Mouse (Mus musculus): ENCODE measurements at regions not wholly inside any gene's neighbourhood (a gene's known extent, or its start where the extent isn't known, plus 50 kb on each side); places are given as distances from the start of the nearest gene placed in this dataset.

DNA sequence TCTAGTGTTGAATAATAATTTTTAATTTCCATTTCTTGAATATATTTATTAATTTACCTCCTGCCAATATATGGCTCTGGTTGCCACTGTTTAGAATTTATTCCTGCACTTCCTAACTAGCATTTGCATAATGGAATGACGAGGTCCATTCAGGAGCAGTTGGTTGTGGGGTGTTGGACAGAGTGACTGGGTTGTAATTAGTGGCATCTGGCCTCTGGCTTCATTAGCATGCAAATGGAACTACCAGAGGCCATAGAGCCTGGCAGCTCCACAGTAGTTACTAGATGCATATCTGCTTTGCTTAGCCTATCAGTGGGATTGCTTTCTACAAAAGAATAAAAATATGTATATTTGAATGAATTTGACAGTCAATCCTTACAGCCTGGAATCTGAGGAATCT lies 1099.6 kb upstream of the Cdh8 start:
- no peaks in the 10 kb centered on the region for H3K9me3 ChIP-seq
- no peak overlapping the region for H3K9ac ChIP-seq
- 6% methylated on average over 1 of the region's 1 CpGs for WGBS
- peak; percentile 91 for ATAC-seq (ENCODE audit: low FRiP score, low read depth)
- no peak overlapping the region for H3K4me2 ChIP-seq
- no peaks in the 10 kb centered on the region for H3K36me3 ChIP-seq
- no peak overlapping the region for H3K27ac ChIP-seq (replicated peaks)
- H3K4me3 ChIP-seq, result no peak overlapping the region
- no peaks in the 10 kb centered on the region for H3K27me3 ChIP-seq
- no peaks in the 10 kb centered on the region for H3K4me1 ChIP-seq (replicated peaks)

DNA sequence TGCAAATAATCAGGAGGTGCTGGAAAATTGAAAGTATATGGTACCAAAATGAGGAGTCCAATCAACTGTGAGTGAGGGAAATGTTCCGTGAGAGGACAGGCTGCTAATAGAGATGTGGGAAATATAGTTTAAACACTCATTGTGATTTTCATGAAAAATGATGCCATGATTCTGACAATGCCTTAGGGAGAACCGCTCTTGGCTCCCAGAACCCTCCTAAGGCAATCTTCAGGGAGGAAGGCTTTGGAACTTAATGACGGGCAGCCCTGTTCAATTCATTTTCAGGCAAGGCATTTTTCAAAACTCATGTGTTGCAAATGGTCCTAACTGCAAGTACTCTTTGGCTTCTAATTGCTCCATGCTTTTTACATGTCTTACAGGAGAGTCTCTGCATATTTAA lies 1098.9 kb upstream of the Cdh8 start:
- Histone ChIP-seq H3K9ac (no peak overlapping the region), H3K4me1 (replicated peaks) (no peaks in the 10 kb centered on the region), H3K27me3 (no peaks in the 10 kb centered on the region), H3K4me3 (no peak overlapping the region), H3K27ac (replicated peaks) (no peak overlapping the region), H3K36me3 (no peaks in the 10 kb centered on the region), H3K9me3 (no peaks in the 10 kb centered on the region), H3K4me2 (no peak overlapping the region)
- 35% methylated on average over 3 of the region's 3 CpGs for WGBS
- ATAC-seq (ENCODE audit: low FRiP score, low read depth), result peak; percentile 48; the same call in 1 of the 2 replicates

DNA sequence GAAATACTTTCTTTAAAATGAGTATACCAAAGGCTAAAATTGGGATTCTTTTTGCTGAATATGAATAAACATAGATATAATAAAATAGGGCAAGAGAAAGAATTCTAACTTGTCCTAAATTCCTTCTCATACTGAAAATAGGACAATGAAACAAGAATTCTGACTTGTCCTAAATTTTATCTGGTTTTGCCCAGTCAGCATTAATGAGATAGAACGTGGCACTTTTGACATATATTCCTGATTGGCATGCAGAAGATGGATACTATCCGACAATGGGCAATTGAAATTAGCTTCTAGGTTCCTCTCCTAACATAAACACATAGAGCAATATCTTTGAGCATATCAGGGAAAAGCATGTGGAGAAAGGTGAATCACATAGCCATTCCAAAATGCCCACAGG lies 1090.2 kb upstream of the Cdh8 start:
- H3K4me2 ChIP-seq, result no peak overlapping the region
- no peaks in the 10 kb centered on the region for H3K4me1 ChIP-seq (replicated peaks)
- no peaks in the 10 kb centered on the region for H3K9me3 ChIP-seq
- ATAC-seq (ENCODE audit: low FRiP score, low read depth), result no peak
- H3K27me3 ChIP-seq, result no peaks in the 10 kb centered on the region
- WGBS, result 87% methylated on average over 2 of the region's 2 CpGs
- H3K36me3 ChIP-seq, result no peaks in the 10 kb centered on the region
- no peak overlapping the region for H3K9ac ChIP-seq
- no peak overlapping the region for H3K27ac ChIP-seq (replicated peaks)
- H3K4me3 ChIP-seq, result no peak overlapping the region

DNA sequence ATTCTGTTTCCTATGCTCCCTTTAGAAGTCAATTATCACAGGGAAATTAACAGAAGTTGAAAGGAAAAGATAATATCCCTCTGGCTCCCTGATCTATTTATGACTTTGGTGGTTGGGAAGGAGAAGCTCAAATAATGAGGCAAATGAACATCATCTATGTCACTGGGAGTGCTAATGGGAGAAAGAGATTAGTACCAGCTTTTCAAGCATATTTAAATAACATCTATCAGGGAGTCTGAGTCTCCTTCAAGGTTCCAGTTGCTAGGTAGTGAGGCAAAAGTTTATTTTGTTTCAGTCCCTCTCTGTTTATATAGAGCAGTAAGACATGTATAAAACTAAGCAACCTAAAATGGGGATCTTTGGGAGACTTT lies 1084.1 kb upstream of the Cdh8 start:
- Histone ChIP-seq H3K36me3 (no peaks in the 10 kb centered on the region), H3K9me3 (no peaks in the 10 kb centered on the region), H3K27me3 (no peaks in the 10 kb centered on the region), H3K4me3 (no peak overlapping the region), H3K4me1 (replicated peaks) (peaks cover 4% of the 10 kb centered on the region; the same call in 1 of the 2 replicates), H3K4me2 (no peak overlapping the region), H3K9ac (no peak overlapping the region), H3K27ac (replicated peaks) (no peak overlapping the region)
- no peak for ATAC-seq (ENCODE audit: low FRiP score, low read depth)

- no peak overlapping the region; the same call in 1 of the 2 replicates for H3K27ac ChIP-seq (replicated peaks)
- no peaks in the 10 kb centered on the region for H3K36me3 ChIP-seq
- peak; percentile 48; the same call in 1 of the 2 replicates for ATAC-seq (ENCODE audit: low FRiP score, low read depth)
- WGBS, result 18% methylated on average over 6 of the region's 6 CpGs
- no peaks in the 10 kb centered on the region for H3K9me3 ChIP-seq
- H3K9ac ChIP-seq, result no peak overlapping the region
- H3K27me3 ChIP-seq, result no peaks in the 10 kb centered on the region
- peaks cover 4% of the 10 kb centered on the region; the same call in 1 of the 2 replicates for H3K4me1 ChIP-seq (replicated peaks)
- H3K4me2 ChIP-seq, result no peak overlapping the region
- no peak overlapping the region for H3K4me3 ChIP-seq
Observed at GRCm38 (mm10) chr8:100499614-100500341, 1083.5 kb upstream of the Cdh8 start.

- Histone ChIP-seq H3K9ac (no peak overlapping the region), H3K4me2 (no peak overlapping the region), H3K36me3 (no peaks in the 10 kb centered on the region), H3K27me3 (no peaks in the 10 kb centered on the region), H3K9me3 (no peaks in the 10 kb centered on the region), H3K27ac (replicated peaks) (no peak overlapping the region), H3K4me3 (no peak overlapping the region), H3K4me1 (replicated peaks) (no peaks in the 10 kb centered on the region)
- ATAC-seq (ENCODE audit: low FRiP score, low read depth), result no peak
- WGBS, result 55% methylated on average over 3 of the region's 3 CpGs
Observed at GRCm38 (mm10) chr8:100494445-100494844, 1078.2 kb upstream of the Cdh8 start.

DNA sequence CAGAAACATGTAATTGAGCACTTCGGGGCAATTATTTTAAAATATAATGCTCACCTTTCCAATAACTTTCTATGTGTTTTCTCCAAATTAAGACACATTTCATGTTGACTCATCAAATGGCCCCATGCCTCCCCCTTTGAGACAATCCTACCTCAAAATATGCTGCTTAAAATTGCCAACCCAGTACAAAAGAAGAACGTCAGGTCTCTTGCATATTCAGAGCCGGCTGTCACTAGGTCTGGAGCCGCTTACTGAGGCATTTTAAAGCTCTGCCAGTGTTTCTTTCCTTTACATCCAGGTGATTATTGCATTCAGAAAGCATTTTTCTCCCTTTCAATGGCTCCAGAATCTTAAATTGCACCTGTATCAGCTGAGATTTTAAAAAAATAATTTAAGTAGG lies 1059.7 kb upstream of the Cdh8 start:
- H3K4me1 ChIP-seq (replicated peaks), result no peaks in the 10 kb centered on the region
- ATAC-seq (ENCODE audit: low FRiP score, low read depth), result no peak

GRCm38 (mm10) chr8:100451231-100451630 lies 1035.0 kb upstream of the Cdh8 start:
- no peak overlapping the region for H3K4me3 ChIP-seq
- no peaks in the 10 kb centered on the region for H3K4me1 ChIP-seq (replicated peaks)
- H3K27ac ChIP-seq (replicated peaks), result no peak overlapping the region
- WGBS, result 46% methylated on average over 2 of the region's 2 CpGs
- ATAC-seq (ENCODE audit: low FRiP score, low read depth), result no peak
- H3K9me3 ChIP-seq, result no peaks in the 10 kb centered on the region
- H3K9ac ChIP-seq, result no peak overlapping the region
- H3K4me2 ChIP-seq, result no peak overlapping the region
- no peaks in the 10 kb centered on the region for H3K36me3 ChIP-seq
- H3K27me3 ChIP-seq, result no peaks in the 10 kb centered on the region

More for the DNA sequence above, 1059.7 kb upstream of the Cdh8 start:
- H3K27ac ChIP-seq (replicated peaks), result no peak overlapping the region
- WGBS, result 81% methylated on average over 4 of the region's 4 CpGs
- H3K4me2 ChIP-seq, result no peak overlapping the region
- H3K4me3 ChIP-seq, result no peak overlapping the region
- H3K9ac ChIP-seq, result no peak overlapping the region
- H3K36me3 ChIP-seq, result no peaks in the 10 kb centered on the region
- H3K9me3 ChIP-seq, result no peaks in the 10 kb centered on the region
- no peaks in the 10 kb centered on the region for H3K27me3 ChIP-seq

DNA sequence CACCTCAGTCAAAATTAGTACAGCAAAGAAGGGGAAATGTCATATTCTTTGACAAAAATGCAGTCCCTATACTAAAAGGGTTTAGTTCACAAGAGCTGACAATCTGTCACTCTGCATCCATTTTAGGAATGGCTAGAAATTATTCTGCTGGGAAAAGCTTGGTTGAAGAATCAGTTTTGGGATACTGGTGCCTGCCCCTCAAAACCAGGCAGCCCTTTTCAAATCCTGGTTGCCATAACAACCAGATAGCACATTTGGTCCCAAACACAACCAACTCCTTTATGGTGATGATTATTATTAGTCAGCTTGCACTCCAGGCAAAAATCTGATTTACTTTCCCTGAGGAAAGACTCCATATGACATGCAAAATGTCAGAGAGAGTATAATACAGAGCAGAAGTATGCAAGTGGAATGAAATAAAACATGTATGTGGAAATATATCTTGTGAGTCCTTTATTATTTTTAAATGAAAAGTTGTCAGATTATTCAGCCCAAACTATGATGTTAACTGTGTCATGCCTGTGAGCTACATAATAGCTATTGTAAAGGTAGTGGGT lies 1034.2 kb upstream of the Cdh8 start:
- Histone ChIP-seq H3K4me1 (replicated peaks) (no peaks in the 10 kb centered on the region), H3K9ac (no peak overlapping the region), H3K4me2 (no peak overlapping the region), H3K9me3 (no peaks in the 10 kb centered on the region), H3K4me3 (no peak overlapping the region), H3K27me3 (no peaks in the 10 kb centered on the region), H3K36me3 (no peaks in the 10 kb centered on the region), H3K27ac (replicated peaks) (no peak overlapping the region)
- ATAC-seq (ENCODE audit: low FRiP score, low read depth), result no peak

GRCm38 (mm10) chr8:100446677-100447350 lies 1030.5 kb upstream of the Cdh8 start:
- Histone ChIP-seq H3K4me2 (no peak overlapping the region), H3K27ac (replicated peaks) (no peak overlapping the region), H3K27me3 (no peaks in the 10 kb centered on the region), H3K36me3 (no peaks in the 10 kb centered on the region), H3K4me1 (replicated peaks) (no peaks in the 10 kb centered on the region), H3K9ac (no peak overlapping the region), H3K9me3 (no peaks in the 10 kb centered on the region), H3K4me3 (no peak overlapping the region)
- 57% methylated on average over 2 of the region's 2 CpGs for WGBS
- no peak for ATAC-seq (ENCODE audit: low FRiP score, low read depth)

Data from hindbrain, embryonic 15.5 days (tissue).